Mouse (Mus musculus) stomach, postnatal 0 days (tissue): Measurements from ENCODE around the gene Ribc1.
A peak's percentile ranks its signal among the peaks of the same experiment; 100 is the strongest.

Experiments
- CTCF ChIP-seq: IDR thresholded peaks from 2 replicates; pipeline ENCODE4 v1.5.1; 2016; ENCODE audit warnings: antibody characterized with exemption, low read depth, mild to moderate bottlenecking, moderate library complexity
- EP300 ChIP-seq: optimal IDR thresholded peaks from 2 replicates; pipeline ENCODE3; 2016; ENCODE audit warnings: antibody characterized with exemption

- peak; percentile 44 for TF ChIP-seq CTCF
- no peak for TF ChIP-seq EP300
Measured at GRCm38 (mm10) chrX:152047230-152047629, 31.1 kb upstream of the Ribc1 start.
